Mouse (Mus musculus) frontal cortex, postnatal 14 days (tissue): ENCODE data around the gene Slc45a1.
A peak's percentile ranks its signal among the peaks of the same experiment; 100 is the strongest.
"Not testable (repeated sequence)": the region's sequence is repeated elsewhere in the genome, so short reads cannot be mapped to it uniquely, and the experiment has no call there.

Experiments used
- DNase-seq, 2 experiments: peaks; one replicate each; pipeline ENCODE4 v3.0.0; 2022; ENCODE audit warnings: low spot score in 2 of 2

Slc45a1 gene

GRCm38 (mm10) chr4:150605804-150606203, 46.2 kb downstream of the Slc45a1 start:
- DNase-seq, result no peak

- DNase-seq, result no peak
Observed at GRCm38 (mm10) chr4:150603366-150604061, 48.5 kb downstream of the Slc45a1 start.

- DNase-seq, result no peak
Observed at GRCm38 (mm10) chr4:150601489-150601888, 50.5 kb downstream of the Slc45a1 start.

GRCm38 (mm10) chr4:150600503-150600902, 51.5 kb downstream of the Slc45a1 start:
- DNase-seq, result not testable (repeated sequence)

GRCm38 (mm10) chr4:150599119-150599992, 52.6 kb downstream of the Slc45a1 start:
- DNase-seq, result no peak

GRCm38 (mm10) chr4:150598686-150599085, 53.3 kb downstream of the Slc45a1 start:
- no peak for DNase-seq

- DNase-seq, result no peak
Observed at GRCm38 (mm10) chr4:150595991-150596390, 56.0 kb downstream of the Slc45a1 start.

- DNase-seq, result no peak
Observed at GRCm38 (mm10) chr4:150595071-150595470, 56.9 kb downstream of the Slc45a1 start.

- DNase-seq, result no peak
Observed at GRCm38 (mm10) chr4:150594298-150594829, 57.6 kb downstream of the Slc45a1 start.

- DNase-seq, result no peak
Observed at GRCm38 (mm10) chr4:150593473-150594217, 58.3 kb downstream of the Slc45a1 start.

GRCm38 (mm10) chr4:150592087-150592486, 59.9 kb downstream of the Slc45a1 start:
- DNase-seq, result no peak

- no peak for DNase-seq
Observed at GRCm38 (mm10) chr4:150591602-150592001, 60.4 kb downstream of the Slc45a1 start.

GRCm38 (mm10) chr4:150590621-150591282, 61.2 kb downstream of the Slc45a1 start:
- DNase-seq, result no peak

- DNase-seq, result no peak
Observed at GRCm38 (mm10) chr4:150588300-150588621, 63.7 kb downstream of the Slc45a1 start.

- no peak for DNase-seq
Observed at GRCm38 (mm10) chr4:150587597-150588299, 64.2 kb downstream of the Slc45a1 start.

- no peak for DNase-seq
Observed at GRCm38 (mm10) chr4:150586275-150586674, 65.7 kb downstream of the Slc45a1 start.

- DNase-seq, result no peak
Observed at GRCm38 (mm10) chr4:150585800-150586199, 66.2 kb downstream of the Slc45a1 start.

- DNase-seq, result no peak
Observed at GRCm38 (mm10) chr4:150583777-150584135, 68.2 kb downstream of the Slc45a1 start.

GRCm38 (mm10) chr4:150582966-150583776, 68.8 kb downstream of the Slc45a1 start:
- DNase-seq, result peak; percentile 52 to 53
